Mouse (Mus musculus) intestine, postnatal 0 days (tissue): ENCODE results near the gene Adat1. TPM values are rescaled to one million over a fixed set of nuclear protein-coding genes. Genes with fewer than 3 reads are reported as not detected.
A peak's percentile ranks its signal among the peaks of the same experiment; 100 is the strongest.

Experiments
- ATAC-seq: fragments of 200-750 bp; cut with Nextera tagmentation; 2 replicates; pipeline ENCODE4 v1.8.0; 2017; ENCODE audit warnings: mild to moderate bottlenecking, moderate TSS enrichment, moderate library complexity
- H3K27ac ChIP-seq: fragments of 300-500 bp; sonication (generic); 2 replicates; pipeline ENCODE4 v1.5.1; 2014; ENCODE audit warnings: mild to moderate bottlenecking, low read depth, low read length, moderate library complexity
- H3K27me3 ChIP-seq: fragments of 300-500 bp; sonication (generic); replicated peaks from 2 replicates; pipeline ENCODE4 v1.6.1; 2014; ENCODE audit warnings: low read length, mixed read lengths; ENCODE audit not compliant: control insufficient read depth, insufficient read depth
- H3K36me3 ChIP-seq: fragments of 300-500 bp; sonication (generic); 2 replicates; pipeline ENCODE4 v1.6.1; 2014; ENCODE audit warnings: mild to moderate bottlenecking, moderate library complexity; ENCODE audit not compliant: control insufficient read depth, insufficient read depth
- H3K4me1 ChIP-seq: fragments of 300-500 bp; sonication (generic); replicated peaks from 2 replicates; pipeline ENCODE4 v1.6.1; 2014; ENCODE audit warnings: antibody characterized with exemption, low read length, mixed read lengths; ENCODE audit not compliant: control insufficient read depth, insufficient read depth
- H3K4me2 ChIP-seq: fragments of 300-500 bp; sonication (generic); replicated peaks from 2 replicates; pipeline ENCODE4 v1.6.1; 2014; ENCODE audit warnings: low read depth, mild to moderate bottlenecking, moderate library complexity
- H3K4me3 ChIP-seq: fragments of 300-500 bp; sonication (generic); 2 replicates; pipeline ENCODE4 v1.5.1; 2014; ENCODE audit warnings: low read depth, low read length
- H3K9ac ChIP-seq: fragments of 300-500 bp; sonication (generic); 2 replicates; pipeline ENCODE4 v1.6.1; 2014; ENCODE audit warnings: mild to moderate bottlenecking, low read depth, low read length
- H3K9me3 ChIP-seq: fragments of 300-500 bp; sonication (generic); 2 replicates; pipeline ENCODE4 v1.6.1; 2016; ENCODE audit warnings: mixed run types; ENCODE audit not compliant: control insufficient read depth
- CTCF ChIP-seq: sonication (generic); IDR thresholded peaks from 2 replicates; pipeline ENCODE4 v1.5.1; 2016; ENCODE audit warnings: low read depth, mild to moderate bottlenecking, control low read depth, antibody characterized with exemption, moderate library complexity
- WGBS: fragments of 180-500 bp; shearing (Covaris S2); extraction: QIAGEN DNeasy Blood & Tissue Kit; methylation state at CpG from one replicate; pipeline ENCODE4 v1.1.7; 2014; 5-methylcytosine and 5-hydroxymethylcytosine counted together
- polyA plus RNA-seq: library from polyadenylated mRNA; unstranded; fragments of >200 nt; fragmentation: Nextera tagmentation; extraction: Ambion mirVana; gene quantifications from 2 replicates; pipeline ENCODE4 v1.2.1, GENCODE M21; 2015

Adat1 gene
- polyA plus RNA-seq = 1.2 and 1.4 TPM in 2 replicates

GRCm38 (mm10) chr8:111992013-111992702 lies at the start of gene Adat1:
Adat1 (minus strand) TSS chr8:111992302.
- H3K4me3 ChIP-seq = peak within 1 kb of the TSS; percentile 81
- ATAC-seq = peak; percentile 90
- H3K4me1 ChIP-seq = 0 out of 2 replicates have a peak, but pooled peaks cover 2% of the 10 kb centered on the region
- peak; percentile 36; the same call in 1 of the 2 replicates for TF ChIP-seq CTCF
- H3K9me3 ChIP-seq = no peaks in the 10 kb centered on the region
- no peak within 1 kb of the TSS for H3K27ac ChIP-seq
- H3K4me2 ChIP-seq = peak within 1 kb of the TSS; percentile 93
- peaks cover 46% of the 10 kb centered on the region for H3K36me3 ChIP-seq
- H3K9ac ChIP-seq = peak within 1 kb of the TSS; percentile 57
- 4% methylated on average over 33 of the region's 33 CpGs for WGBS
- no peaks in the 10 kb centered on the region for H3K27me3 ChIP-seq

GRCm38 (mm10) chr8:112037521-112037920 lies 45.4 kb upstream of the Adat1 start:
- WGBS = 78% methylated on average over 18 of the region's 18 CpGs
- Histone ChIP-seq H3K4me2 (no peak overlapping the region), H3K9me3 (no peaks in the 10 kb centered on the region), H3K27ac (no peak overlapping the region), H3K4me1 (no peaks in the 10 kb centered on the region), H3K36me3 (no peaks in the 10 kb centered on the region), H3K27me3 (no peaks in the 10 kb centered on the region), H3K4me3 (no peak overlapping the region), H3K9ac (no peak overlapping the region)
- TF ChIP-seq CTCF = no peak
- ATAC-seq = no peak

DNA sequence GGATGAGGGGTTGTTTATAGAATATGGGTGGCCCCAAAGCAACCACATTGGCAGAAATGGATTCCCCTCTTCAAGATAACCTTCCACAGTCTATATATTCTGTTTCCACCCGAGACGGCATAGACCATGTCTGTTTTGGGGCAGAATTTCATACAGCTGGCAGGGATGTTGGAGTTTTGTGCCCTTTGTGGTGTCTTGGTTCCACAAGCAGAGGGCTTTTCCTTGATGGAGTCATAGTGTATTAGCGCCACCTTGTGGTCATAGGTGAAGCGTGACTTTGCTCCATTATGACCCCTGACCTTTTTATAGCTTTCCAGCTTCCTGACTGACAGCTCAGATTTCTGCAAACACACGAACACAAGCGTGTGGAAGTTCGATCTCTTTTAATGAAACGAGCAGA lies 42.5 kb upstream of the Adat1 start:
- WGBS = 8% methylated on average over 8 of the region's 8 CpGs
- Histone ChIP-seq H3K4me2 (no peak overlapping the region), H3K9ac (no peak overlapping the region), H3K27ac (no peak overlapping the region), H3K4me3 (no peak overlapping the region), H3K27me3 (no peaks in the 10 kb centered on the region), H3K4me1 (no peaks in the 10 kb centered on the region), H3K36me3 (no peaks in the 10 kb centered on the region), H3K9me3 (no peaks in the 10 kb centered on the region)
- peak; percentile 38; the same call in 1 of the 2 replicates for ATAC-seq
- peak; percentile 89 for TF ChIP-seq CTCF

- TF ChIP-seq CTCF = no peak
- H3K36me3 ChIP-seq = no peaks in the 10 kb centered on the region
- no peak overlapping the region for H3K27ac ChIP-seq
- 52% methylated on average over 7 of the region's 7 CpGs for WGBS
- H3K27me3 ChIP-seq = no peaks in the 10 kb centered on the region
- H3K9ac ChIP-seq = no peak overlapping the region
- no peak overlapping the region for H3K4me3 ChIP-seq
- no peak for ATAC-seq
- H3K4me1 ChIP-seq = no peaks in the 10 kb centered on the region
- H3K9me3 ChIP-seq = no peaks in the 10 kb centered on the region
- H3K4me2 ChIP-seq = no peak overlapping the region
Measured at GRCm38 (mm10) chr8:112033071-112033470, 41.0 kb upstream of the Adat1 start.

- H3K27me3 ChIP-seq = no peaks in the 10 kb centered on the region
- 51% methylated on average over 6 of the region's 6 CpGs for WGBS
- H3K4me2 ChIP-seq = no peak overlapping the region
- no peak overlapping the region for H3K4me3 ChIP-seq
- H3K4me1 ChIP-seq = no peaks in the 10 kb centered on the region
- no peaks in the 10 kb centered on the region for H3K9me3 ChIP-seq
- no peaks in the 10 kb centered on the region for H3K36me3 ChIP-seq
- no peak for ATAC-seq
- no peak overlapping the region for H3K9ac ChIP-seq
- TF ChIP-seq CTCF = no peak
- no peak overlapping the region for H3K27ac ChIP-seq
Measured at GRCm38 (mm10) chr8:112030663-112031062, 38.6 kb upstream of the Adat1 start.

GRCm38 (mm10) chr8:112029455-112029854 lies 37.4 kb upstream of the Adat1 start:
- WGBS = 76% methylated on average over 7 of the region's 7 CpGs
- H3K4me1 ChIP-seq = no peaks in the 10 kb centered on the region
- TF ChIP-seq CTCF = no peak

GRCm38 (mm10) chr8:112014936-112015335 lies 22.8 kb upstream of the Adat1 start, which contains the start of gene Gm6793:
Gm6793 (minus strand) TSS chr8:112015036.
- WGBS = 92% methylated on average over 11 of the region's 11 CpGs
- no peak within 1 kb of the TSS for H3K4me2 ChIP-seq

More at GRCm38 (mm10) chr8:112029455-112029854, 37.4 kb upstream of the Adat1 start:
- Histone ChIP-seq H3K36me3 (no peaks in the 10 kb centered on the region), H3K27ac (no peak overlapping the region), H3K27me3 (no peaks in the 10 kb centered on the region), H3K9me3 (no peaks in the 10 kb centered on the region), H3K4me3 (no peak overlapping the region), H3K4me2 (no peak overlapping the region), H3K9ac (no peak overlapping the region)
- ATAC-seq = no peak

More at GRCm38 (mm10) chr8:112014936-112015335, 22.8 kb upstream of the Adat1 start, which contains the start of gene Gm6793:
- Histone ChIP-seq H3K27ac (no peak within 1 kb of the TSS), H3K4me1 (peaks cover 10% of the 10 kb centered on the region), H3K27me3 (no peaks in the 10 kb centered on the region), H3K4me3 (no peak within 1 kb of the TSS), H3K9me3 (no peaks in the 10 kb centered on the region), H3K36me3 (peaks cover 22% of the 10 kb centered on the region), H3K9ac (no peak within 1 kb of the TSS)
- TF ChIP-seq CTCF = no peak
- no peak for ATAC-seq
